Mouse (Mus musculus) heart, adult 18-20 months (tissue): ENCODE data around the gene Wdr44. TPM values are rescaled to one million over a fixed set of nuclear protein-coding genes. Genes with fewer than 3 reads are reported as not detected.
"Not testable (repeated sequence)": the region's sequence is repeated elsewhere in the genome, so short reads cannot be mapped to it uniquely, and the experiment has no call there.

Experiments
- DNase-seq, 2 experiments: peaks; one replicate each; pipeline ENCODE4 v3.0.0; 2021 to 2022; ENCODE audit warnings: mixed read lengths in 1 of 2
- long read RNA-seq, 2 experiments: library from polyadenylated mRNA; stranded (forward); transcript quantifications; one replicate each; pipeline ENCODE4 v2.0.0; 2021
- total RNA-seq, 2 experiments: library from RNA; stranded (reverse); gene quantifications; 2 replicates each; pipeline ENCODE4 v1.2.3; 2021

Gene Wdr44
- total RNA-seq: 10 to 100 TPM in 1 of 2 experiments, 1 to 10 TPM in 1; 9.3 to 10.5 TPM
- long read RNA-seq, experiment 1, full-length matches to known transcripts: 4 of 7 reads
- long read RNA-seq, experiment 1, partial matches to known transcripts: 1 of 7 reads
- long read RNA-seq, experiment 1, other reads (novel, unspliced or antisense): 2 of 7 reads
- long read RNA-seq, experiment 2, full-length matches to known transcripts: 2 of 4 reads
- long read RNA-seq, experiment 2, partial matches to known transcripts: 2 of 4 reads
- long read RNA-seq, experiment 2, other reads (novel, unspliced or antisense): 0 of 4 reads

DNA sequence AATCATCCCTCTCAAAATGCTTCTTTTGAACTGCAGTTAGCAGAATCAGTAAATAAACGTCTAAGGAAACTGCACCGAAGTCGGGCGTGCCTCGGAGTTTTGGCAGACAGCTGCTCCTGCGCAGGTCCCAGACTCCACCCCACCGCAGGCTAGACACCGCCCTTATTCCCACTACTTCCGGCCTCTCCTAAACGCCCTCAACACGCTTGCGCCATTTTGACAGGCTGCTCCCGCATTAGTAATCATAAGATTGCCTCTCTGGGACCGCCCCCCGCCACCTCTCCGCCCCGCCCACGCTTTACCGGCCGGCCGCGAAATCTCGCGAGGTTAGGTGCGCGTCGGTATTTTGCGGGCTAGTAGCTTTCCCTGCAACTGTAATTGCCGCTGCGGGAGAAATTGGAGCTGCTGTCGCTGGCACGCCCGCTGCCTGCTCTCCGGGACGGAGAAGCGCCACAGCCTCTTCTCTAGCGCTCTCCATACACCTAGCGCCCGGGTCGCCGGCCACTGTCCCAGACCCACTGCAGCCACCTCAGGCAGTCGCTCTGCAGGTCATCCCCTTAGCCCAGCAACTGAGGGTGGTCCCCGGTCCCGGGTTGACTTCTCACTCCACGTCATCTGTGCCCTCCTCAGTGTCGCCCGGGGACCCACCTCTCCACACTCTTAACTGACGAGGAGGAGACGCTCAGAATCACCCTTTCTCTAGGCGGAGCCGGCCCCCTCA, at the start of gene Wdr44:
TSS of gene Wdr44 (plus strand) at position 330 of the 721 bp plus-strand sequence.
- DNase-seq: peak; percentile 96

DNA sequence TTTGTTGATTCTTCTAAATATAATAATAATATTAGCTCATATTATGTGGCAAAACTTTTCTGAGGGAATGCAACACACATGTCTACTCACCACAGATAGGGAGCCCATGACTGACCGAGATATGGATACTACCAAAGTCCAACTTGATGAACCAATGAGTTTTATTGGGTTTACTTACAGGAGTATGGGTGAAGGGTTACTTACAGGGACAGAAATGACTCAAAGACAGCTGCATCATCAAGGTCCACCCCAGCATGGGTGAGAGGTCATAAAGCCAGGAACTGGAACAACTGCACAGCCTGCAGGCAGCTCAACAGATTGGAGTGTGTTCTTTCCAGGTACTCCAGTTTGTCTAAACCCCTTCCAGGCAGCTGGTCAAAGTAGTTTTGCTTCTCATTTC, 44.5 kb upstream of the Wdr44 start:
- DNase-seq: no peak

GRCm38 (mm10) chrX:23662216-23662615, 30.6 kb upstream of the Wdr44 start:
- no peak for DNase-seq

GRCm38 (mm10) chrX:23673193-23673592, 19.7 kb upstream of the Wdr44 start:
- DNase-seq: no peak

- DNase-seq: peak in 1 of 2 experiments; percentile 3
Observed at GRCm38 (mm10) chrX:23675450-23675849, 17.4 kb upstream of the Wdr44 start.

DNA sequence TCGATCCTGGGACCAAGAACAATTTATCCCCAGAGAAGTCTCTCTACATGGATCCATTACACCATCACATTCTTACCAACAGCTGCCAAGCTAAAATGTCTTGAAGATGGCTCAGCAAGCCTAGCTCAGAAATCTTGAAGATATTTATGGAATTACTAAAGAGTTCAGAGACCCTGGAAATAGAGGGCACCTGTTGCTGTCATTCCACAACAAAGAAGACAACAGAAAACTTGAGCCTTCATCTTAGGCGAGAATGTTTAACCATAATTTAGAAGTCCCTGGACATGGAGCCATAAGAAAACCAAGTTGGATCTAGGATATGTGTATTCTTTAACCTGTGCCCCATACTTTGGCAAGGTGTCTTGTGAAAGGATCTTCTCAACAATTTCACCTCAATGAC, 16.3 kb upstream of the Wdr44 start:
- DNase-seq: no peak

DNA sequence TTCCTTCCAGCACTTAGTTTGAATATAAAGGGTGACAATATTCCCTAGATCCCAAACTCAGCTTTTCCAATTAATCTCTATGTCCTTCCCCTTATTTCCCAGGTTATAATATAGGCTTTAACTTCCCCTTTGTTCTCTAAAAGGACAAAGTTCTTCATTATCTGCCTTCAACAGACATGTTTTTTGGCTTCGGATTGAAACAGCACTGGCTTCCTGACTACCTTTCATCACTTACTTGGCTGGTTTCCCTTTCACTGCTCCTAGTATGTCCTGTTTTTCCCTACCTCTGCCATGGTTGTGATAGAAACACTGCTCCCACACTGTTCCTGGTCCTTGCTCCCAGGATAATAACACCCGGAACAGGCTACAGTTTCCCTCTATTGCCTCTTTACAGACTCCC, 15.3 kb upstream of the Wdr44 start:
- DNase-seq: peak; percentile 17 to 19

DNA sequence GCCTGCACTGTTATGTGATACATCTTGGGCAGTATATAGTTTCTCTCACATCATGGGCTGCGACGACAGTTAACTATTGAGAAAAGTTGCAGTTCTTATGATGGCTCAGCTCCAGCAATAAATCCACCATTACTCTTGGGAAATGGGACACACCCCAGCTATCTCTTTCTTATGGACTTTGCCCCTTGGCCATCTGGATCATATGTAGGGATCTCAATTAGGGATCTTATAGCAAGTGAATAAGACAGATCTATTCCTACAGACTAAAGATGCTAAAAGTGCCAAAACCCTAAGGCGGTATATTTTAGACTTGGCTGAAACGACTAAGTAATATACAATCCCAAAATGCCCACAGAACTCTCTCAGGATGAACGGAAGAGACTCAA, 522 bp upstream of the Wdr44 start:
- DNase-seq: peak in 1 of 2 experiments; percentile 2

GRCm38 (mm10) chrX:23693443-23694400, 871 bp downstream of the Wdr44 start:
- peak; percentile 5 to 10 for DNase-seq

DNA sequence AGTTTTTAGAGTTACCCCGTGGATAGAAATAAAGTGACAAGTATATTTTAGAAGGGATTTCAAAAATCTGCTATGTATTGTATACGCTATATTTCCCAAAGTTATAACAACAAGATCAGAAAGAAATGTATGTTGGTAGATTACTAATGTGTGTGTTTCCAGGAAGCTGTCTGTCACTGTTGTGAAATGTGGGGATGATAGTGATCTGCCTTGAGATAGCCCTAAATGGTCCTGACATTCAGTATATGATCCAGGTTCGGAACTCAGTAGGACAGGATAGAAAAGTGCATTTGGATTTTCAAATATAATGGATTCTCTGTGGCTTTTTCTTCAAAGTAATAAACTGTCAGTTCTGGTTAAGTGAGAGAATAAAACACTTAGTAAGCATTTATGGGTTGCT, 1.7 kb downstream of the Wdr44 start:
- no peak for DNase-seq

GRCm38 (mm10) chrX:23695109-23695508, 2.3 kb downstream of the Wdr44 start:
- no peak for DNase-seq

- no peak for DNase-seq
Observed at GRCm38 (mm10) chrX:23697346-23697745, 4.5 kb downstream of the Wdr44 start.

GRCm38 (mm10) chrX:23699023-23699422, 6.2 kb downstream of the Wdr44 start:
- DNase-seq: no peak

GRCm38 (mm10) chrX:23717247-23717646, 24.4 kb downstream of the Wdr44 start:
- DNase-seq: no peak

DNA sequence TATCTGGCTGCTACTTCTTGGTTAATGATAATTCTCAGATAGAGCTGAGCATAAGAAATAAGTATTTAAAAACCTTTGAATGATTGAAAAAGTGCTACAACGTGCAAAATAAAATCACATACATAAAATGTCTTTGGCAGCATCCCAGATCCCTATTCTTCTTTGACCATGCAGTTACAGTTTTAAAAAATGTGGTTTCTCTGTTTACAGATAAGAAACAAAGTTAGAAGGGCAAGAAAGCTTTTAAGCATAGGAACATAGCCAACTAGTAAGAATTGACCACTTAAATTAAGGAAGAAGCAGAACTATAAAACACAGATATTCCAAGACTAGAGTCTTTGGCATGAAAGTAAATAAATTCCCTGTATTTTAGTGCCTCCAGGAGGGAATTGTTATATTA, 34.6 kb downstream of the Wdr44 start:
- no peak for DNase-seq

DNA sequence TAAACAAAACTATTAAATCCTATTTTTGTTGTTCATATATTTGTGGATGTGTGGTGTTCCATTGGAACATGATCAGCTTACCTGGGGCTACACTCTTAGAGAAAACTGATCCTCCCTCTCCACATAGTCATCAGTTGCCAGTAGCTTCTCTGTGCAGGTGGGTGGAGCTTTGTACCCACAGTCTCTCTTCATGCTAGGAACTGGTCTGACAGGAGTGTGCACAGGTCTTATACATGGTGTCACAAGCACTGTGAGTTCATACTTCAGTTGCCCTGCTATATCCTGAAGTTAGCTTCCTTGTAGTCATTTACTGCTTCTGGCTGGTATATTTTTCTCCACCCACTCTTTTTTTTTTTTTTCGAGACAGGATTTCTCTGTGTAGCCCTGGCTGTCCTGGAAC, 61.8 kb downstream of the Wdr44 start:
- no peak for DNase-seq

GRCm38 (mm10) chrX:23767849-23768248, 75.0 kb downstream of the Wdr44 start:
- no peak for DNase-seq

GRCm38 (mm10) chrX:23807125-23807524, 114.3 kb downstream of the Wdr44 start:
- DNase-seq: no peak

- no peak for DNase-seq
Observed at GRCm38 (mm10) chrX:23810365-23810764, 117.5 kb downstream of the Wdr44 start.

DNA sequence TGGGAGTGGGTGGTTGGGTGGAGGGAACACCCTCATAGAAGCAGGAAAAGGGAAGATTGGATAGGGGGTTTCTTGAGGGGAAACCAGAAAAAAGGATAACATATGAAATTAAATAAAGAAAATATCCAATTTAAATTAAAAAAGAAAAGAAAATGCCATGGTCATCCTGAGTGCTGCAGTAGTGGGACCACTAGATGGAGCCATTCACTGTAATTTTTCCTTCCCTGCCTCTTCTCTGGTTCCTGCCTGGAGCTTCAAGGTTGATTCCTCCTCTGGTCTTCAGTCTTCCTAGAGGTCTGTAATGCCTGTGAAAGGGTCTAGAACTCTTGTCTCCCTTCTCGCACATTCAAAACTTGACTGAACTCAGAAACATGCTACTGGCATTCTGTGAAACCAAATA, 120.4 kb downstream of the Wdr44 start:
- not testable (repeated sequence) for DNase-seq

GRCm38 (mm10) chrX:23822885-23823284, 130.0 kb downstream of the Wdr44 start:
- DNase-seq: not testable (repeated sequence)

DNA sequence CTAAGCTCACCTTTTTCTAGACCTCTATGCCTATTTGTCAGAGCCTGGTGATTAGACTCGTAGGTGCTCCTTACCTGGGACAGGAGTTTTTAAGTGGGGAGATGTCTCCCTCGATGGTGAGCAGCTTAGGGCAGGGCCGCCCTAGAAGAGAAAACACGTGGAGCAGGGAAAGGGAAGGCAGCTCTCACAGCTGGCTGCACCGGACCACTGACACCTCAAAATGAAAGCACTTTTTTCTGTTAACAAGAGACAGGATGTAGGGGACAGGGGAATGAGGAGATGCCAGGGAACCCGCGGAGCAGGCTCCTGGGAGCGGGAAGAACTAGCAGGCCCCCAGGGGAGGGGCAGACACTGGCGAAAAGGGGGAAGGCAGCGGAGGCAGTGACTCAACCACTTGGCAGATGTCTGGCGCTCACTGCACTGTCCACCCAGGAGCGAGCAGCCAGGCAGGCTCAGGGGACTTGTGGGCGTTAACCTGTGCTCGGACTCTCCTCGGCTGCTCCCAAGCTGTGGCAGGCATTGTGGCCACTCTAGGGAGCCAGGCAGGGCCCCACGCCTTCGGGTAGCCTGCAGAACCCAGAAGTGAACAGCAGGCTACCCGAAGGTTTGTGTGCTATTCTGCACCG, 130.7 kb downstream of the Wdr44 start:
- peak; percentile 28 to 46 for DNase-seq
